Mouse (Mus musculus) midbrain, embryonic 11.5 days (tissue): ENCODE results near the gene Arhgap10. TPM values are rescaled to one million over a fixed set of nuclear protein-coding genes. Genes with fewer than 3 reads are reported as not detected.

Experiments
- ATAC-seq: fragments of 200-750 bp; cut with Nextera tagmentation; 2 replicates; pipeline ENCODE4 v1.8.0; 2017; ENCODE audit warnings: moderate TSS enrichment, moderate library complexity; ENCODE audit not compliant: low FRiP score
- DNase-seq: peaks from one replicate; pipeline ENCODE4 v3.0.0; 2015; ENCODE audit warnings: low spot score; ENCODE audit errors: missing footprints
- H3K27ac ChIP-seq: fragments of 300-500 bp; sonication (generic); 2 replicates; pipeline ENCODE4 v1.5.1; 2014; ENCODE audit warnings: low read depth, low read length
- H3K27me3 ChIP-seq: fragments of 300-500 bp; sonication (generic); 2 replicates; pipeline ENCODE4 v1.6.1; 2014; ENCODE audit warnings: mild to moderate bottlenecking, low read length, moderate library complexity, mixed read lengths; ENCODE audit not compliant: control insufficient read depth, insufficient read depth
- H3K36me3 ChIP-seq: fragments of 300-500 bp; sonication (generic); 2 replicates; pipeline ENCODE4 v1.6.1; 2014; ENCODE audit warnings: mild to moderate bottlenecking, low read length, moderate library complexity, mixed read lengths; ENCODE audit not compliant: control insufficient read depth, insufficient read depth
- H3K4me1 ChIP-seq: fragments of 300-500 bp; sonication (generic); 2 replicates; pipeline ENCODE4 v1.6.1; 2014; ENCODE audit warnings: low read length; ENCODE audit not compliant: control insufficient read depth, insufficient read depth
- H3K4me2 ChIP-seq: fragments of 300-500 bp; sonication (generic); 2 replicates; pipeline ENCODE4 v1.6.1; 2014; ENCODE audit warnings: mild to moderate bottlenecking, moderate library complexity
- H3K4me3 ChIP-seq: fragments of 300-500 bp; sonication (generic); 2 replicates; pipeline ENCODE4 v1.5.1; 2014; ENCODE audit warnings: low read depth, low read length
- H3K9ac ChIP-seq: fragments of 300-500 bp; sonication (generic); 2 replicates; pipeline ENCODE4 v1.6.1; 2014; ENCODE audit warnings: low read length
- H3K9me3 ChIP-seq: fragments of 300-500 bp; sonication (generic); 2 replicates; pipeline ENCODE4 v1.6.1; 2016; ENCODE audit warnings: low read length; ENCODE audit not compliant: control insufficient read depth
- WGBS: fragments of 180-500 bp; shearing (Covaris S2); extraction: QIAGEN DNeasy Blood & Tissue Kit; methylation state at CpG from one replicate; pipeline ENCODE4 v1.1.7; 2014; 5-methylcytosine and 5-hydroxymethylcytosine counted together
- polyA plus RNA-seq: library from polyadenylated mRNA; unstranded; fragments of >200 nt; fragmentation: Nextera tagmentation; extraction: Ambion mirVana; gene quantifications from 2 replicates; pipeline ENCODE4 v1.2.1, GENCODE M21; 2014

Arhgap10 gene
- polyA plus RNA-seq, 1 experiment from 2014 or later = 12.1 TPM

DNA sequence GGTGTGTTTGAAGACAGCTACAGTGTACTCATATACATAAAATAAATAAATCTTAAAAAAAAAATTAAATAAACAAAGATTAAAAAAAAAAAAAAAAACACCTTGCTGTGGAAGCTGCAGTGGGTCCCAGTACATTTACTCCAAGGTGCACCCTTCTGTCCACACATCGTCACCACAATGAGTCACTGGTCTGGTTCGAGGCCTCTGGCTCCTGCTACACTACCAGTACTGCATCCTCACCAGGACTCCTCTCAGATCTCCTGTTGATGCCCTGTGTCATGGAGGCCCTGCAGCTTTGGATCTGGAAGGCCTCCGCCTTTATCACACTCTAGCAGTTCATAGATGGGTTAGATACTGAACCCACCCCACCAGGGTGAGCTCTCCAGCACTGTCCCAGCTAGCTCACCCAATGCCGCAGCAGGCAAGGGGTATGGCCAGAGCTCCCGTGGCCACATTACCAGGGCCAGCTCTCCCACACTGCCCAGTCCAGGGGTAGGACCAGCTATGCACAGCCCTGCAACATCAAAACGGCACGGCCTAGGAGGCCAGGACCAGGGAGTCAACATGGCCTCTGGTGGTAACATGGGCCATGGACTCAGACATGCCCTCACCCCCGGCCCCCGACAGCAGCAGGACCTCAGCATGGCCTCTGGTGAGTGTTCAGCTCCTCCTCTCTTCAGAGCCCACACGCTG lies 26.4 kb downstream of the Arhgap10 start:
- Histone ChIP-seq H3K36me3 (no peaks in the 10 kb centered on the region), H3K4me1 (no peaks in the 10 kb centered on the region), H3K4me2 (no peak overlapping the region), H3K9me3 (no peaks in the 10 kb centered on the region), H3K27me3 (no peaks in the 10 kb centered on the region), H3K4me3 (no peak overlapping the region), H3K27ac (no peak overlapping the region), H3K9ac (no peak overlapping the region)
- WGBS = 94% methylated on average over 10 of the region's 10 CpGs
- DNase-seq (no peak), ATAC-seq (no peak)

DNA sequence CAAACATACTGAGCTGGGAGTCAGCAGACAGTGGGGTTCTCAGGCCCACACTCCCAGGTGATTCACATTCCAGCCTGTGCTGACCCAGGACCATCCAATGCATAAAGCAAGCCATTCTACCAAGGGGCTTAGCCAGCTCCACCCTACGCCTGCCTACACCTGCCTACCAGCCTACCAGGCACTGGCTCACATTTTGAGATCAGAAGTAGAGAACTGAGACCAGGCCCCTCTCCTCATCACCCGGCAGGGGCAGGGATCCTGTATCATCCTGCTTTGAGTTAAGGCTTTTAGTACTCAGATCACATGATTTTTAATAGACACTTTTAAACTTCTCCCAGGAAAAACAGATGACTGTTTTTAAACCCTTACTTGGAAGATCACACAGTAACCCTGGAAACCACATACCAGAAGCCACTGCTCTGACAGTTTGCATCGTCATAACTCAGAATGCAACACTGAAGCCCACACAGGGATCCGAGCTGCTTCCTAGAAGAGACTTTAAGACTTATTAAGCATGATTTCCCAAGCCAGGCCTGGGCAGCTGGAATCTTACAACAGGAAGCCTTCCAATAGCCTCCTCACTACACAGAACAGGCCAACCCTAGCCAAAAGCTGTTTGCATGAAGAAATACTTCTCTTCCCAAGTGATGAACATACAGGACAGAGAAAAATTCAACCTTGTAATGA lies 27.5 kb downstream of the Arhgap10 start:
- ATAC-seq = no peak
- Histone ChIP-seq H3K4me2 (no peak overlapping the region), H3K27ac (no peak overlapping the region), H3K4me3 (no peak overlapping the region), H3K9ac (no peak overlapping the region), H3K27me3 (no peaks in the 10 kb centered on the region), H3K36me3 (no peaks in the 10 kb centered on the region), H3K4me1 (no peaks in the 10 kb centered on the region), H3K9me3 (no peaks in the 10 kb centered on the region)
- WGBS = 77% methylated on average over 4 of the region's 4 CpGs
- no peak for DNase-seq

DNA sequence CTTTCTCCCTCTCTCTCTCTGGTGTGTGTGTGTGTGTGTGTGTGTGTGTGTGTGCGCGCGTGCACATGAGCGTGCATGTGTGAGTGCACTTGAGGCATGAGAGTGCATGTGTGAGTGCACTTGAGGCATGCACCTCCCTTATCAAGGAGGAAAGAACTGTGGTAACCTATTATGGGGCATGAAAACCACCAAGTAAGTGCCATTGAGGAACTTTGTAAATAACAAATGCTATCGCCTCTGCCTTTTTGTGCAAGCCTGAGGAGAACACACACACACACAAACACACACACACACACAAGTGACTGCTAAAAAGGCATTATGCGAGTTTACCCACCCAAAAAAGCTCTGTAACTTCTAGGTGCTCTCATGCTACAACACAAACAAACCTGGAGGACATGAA lies 28.5 kb downstream of the Arhgap10 start:
- WGBS = 96% methylated on average over 6 of the region's 6 CpGs
- H3K4me3 ChIP-seq = no peak overlapping the region
- no peak overlapping the region for H3K27ac ChIP-seq
- no peak overlapping the region for H3K4me2 ChIP-seq
- DNase-seq = no peak
- H3K9ac ChIP-seq = no peak overlapping the region
- no peak for ATAC-seq
- no peaks in the 10 kb centered on the region for H3K27me3 ChIP-seq
- H3K9me3 ChIP-seq = no peaks in the 10 kb centered on the region
- no peaks in the 10 kb centered on the region for H3K4me1 ChIP-seq
- H3K36me3 ChIP-seq = no peaks in the 10 kb centered on the region

DNA sequence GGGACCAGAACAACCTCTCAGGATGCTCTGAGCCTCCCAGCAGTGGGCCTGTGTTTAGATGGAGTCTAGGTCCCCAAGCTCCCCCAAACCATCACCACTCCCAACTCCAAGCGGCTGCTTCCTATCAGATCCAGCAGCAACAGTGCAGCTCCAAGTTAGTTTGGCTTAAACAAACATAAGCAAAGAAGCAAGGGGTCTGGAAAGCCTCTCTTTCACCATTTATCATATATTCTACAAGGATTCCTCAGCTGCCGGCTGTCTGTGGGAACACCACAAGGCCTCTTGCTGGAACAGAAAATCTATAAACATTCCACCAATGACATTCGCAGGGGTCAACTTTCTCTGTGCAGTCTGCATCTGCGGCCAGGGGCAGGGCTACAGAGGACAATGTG lies 29.5 kb downstream of the Arhgap10 start:
- Histone ChIP-seq H3K27me3 (no peaks in the 10 kb centered on the region), H3K27ac (no peak overlapping the region), H3K4me2 (no peak overlapping the region), H3K4me3 (no peak overlapping the region), H3K36me3 (no peaks in the 10 kb centered on the region), H3K9ac (no peak overlapping the region), H3K4me1 (no peaks in the 10 kb centered on the region), H3K9me3 (no peaks in the 10 kb centered on the region)
- ATAC-seq (no peak), DNase-seq (no peak)
- WGBS = 76% methylated on average over 4 of the region's 4 CpGs

DNA sequence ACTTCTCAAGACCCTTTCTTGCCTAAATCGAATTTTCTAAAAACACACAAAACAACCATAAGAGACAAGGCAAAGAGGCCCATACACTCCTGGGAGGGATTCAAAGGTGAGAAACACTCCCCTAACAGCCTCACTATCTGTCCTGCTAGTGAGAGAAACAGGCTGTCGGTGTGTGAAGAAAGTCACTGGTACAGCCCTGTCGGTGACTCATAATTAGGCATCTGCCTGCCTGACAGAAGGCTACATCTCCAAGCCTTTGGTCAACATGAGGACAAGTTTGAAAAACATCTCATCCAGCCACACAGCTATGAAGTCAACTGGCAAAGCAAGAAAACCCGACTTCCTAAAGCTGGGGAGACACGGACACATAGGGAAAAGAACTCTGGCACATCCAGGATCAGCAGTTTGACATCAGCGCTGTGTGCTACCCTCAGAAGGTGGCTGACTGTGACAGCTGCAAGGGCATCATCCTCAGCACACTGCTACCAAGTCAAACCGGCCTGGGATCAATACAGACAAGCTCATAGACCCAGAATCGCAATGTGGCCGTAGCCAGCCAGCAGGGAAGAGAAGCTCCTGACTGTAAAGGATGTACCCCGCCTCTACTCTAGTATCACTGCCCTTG lies 30.1 kb downstream of the Arhgap10 start:
- Histone ChIP-seq H3K4me3 (no peak overlapping the region), H3K9ac (no peak overlapping the region), H3K36me3 (no peaks in the 10 kb centered on the region), H3K27ac (no peak overlapping the region), H3K4me1 (no peaks in the 10 kb centered on the region), H3K4me2 (no peak overlapping the region), H3K9me3 (no peaks in the 10 kb centered on the region), H3K27me3 (no peaks in the 10 kb centered on the region)
- DNase-seq (no peak), ATAC-seq (no peak)
- WGBS = 90% methylated on average over 10 of the region's 10 CpGs

DNA sequence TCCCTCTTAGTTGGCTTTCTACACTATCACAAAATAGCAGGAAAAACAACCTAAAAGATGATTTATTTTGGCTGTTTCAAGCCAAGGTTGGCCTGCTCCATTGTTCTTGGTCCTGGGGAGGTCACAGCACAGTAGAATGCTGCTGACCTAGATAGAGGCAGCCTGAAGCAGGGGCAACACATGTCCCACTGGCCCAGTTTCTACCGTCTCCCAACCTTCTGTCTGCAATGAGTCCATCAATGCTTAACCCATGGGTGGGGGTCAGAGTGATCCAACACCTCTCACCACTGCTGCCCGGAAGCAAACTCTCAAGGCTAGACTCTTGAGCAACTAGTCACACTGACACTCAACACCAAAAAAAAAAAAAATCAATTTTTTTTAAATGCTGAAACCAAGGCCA lies 31.0 kb downstream of the Arhgap10 start:
- Histone ChIP-seq H3K27me3 (no peaks in the 10 kb centered on the region), H3K36me3 (no peaks in the 10 kb centered on the region), H3K4me2 (no peak overlapping the region), H3K4me1 (no peaks in the 10 kb centered on the region), H3K4me3 (no peak overlapping the region), H3K9ac (no peak overlapping the region), H3K27ac (no peak overlapping the region), H3K9me3 (no peaks in the 10 kb centered on the region)
- DNase-seq = no peak
- ATAC-seq = no peak
- 94% methylated on average over 2 of the region's 2 CpGs for WGBS

DNA sequence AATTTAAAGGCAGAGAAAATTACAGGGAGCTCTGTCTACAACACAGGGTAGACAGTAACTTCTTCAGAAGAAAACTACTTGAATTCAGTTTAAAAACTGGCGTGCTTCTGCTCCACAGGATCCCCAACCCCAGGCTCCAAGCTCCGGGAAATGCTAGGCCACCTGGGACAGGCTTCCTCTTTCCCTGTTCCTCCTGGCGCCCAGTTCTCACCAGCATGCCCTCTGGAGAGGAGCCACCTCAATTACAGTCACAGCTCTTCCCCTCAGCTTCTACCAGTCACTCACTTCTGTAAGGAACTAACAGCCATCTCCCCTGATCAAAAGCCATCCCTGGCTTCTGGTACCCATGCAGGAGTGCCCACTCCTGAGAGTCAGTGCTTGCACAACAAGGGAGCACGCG lies 32.9 kb downstream of the Arhgap10 start:
- H3K4me2 ChIP-seq = no peak overlapping the region
- DNase-seq (no peak), ATAC-seq (no peak)
- 76% methylated on average over 5 of the region's 5 CpGs for WGBS
- no peak overlapping the region for H3K27ac ChIP-seq
- H3K27me3 ChIP-seq = no peaks in the 10 kb centered on the region
- H3K9me3 ChIP-seq = no peaks in the 10 kb centered on the region
- no peak overlapping the region for H3K4me3 ChIP-seq
- H3K9ac ChIP-seq = no peak overlapping the region
- no peaks in the 10 kb centered on the region for H3K4me1 ChIP-seq
- no peaks in the 10 kb centered on the region for H3K36me3 ChIP-seq

DNA sequence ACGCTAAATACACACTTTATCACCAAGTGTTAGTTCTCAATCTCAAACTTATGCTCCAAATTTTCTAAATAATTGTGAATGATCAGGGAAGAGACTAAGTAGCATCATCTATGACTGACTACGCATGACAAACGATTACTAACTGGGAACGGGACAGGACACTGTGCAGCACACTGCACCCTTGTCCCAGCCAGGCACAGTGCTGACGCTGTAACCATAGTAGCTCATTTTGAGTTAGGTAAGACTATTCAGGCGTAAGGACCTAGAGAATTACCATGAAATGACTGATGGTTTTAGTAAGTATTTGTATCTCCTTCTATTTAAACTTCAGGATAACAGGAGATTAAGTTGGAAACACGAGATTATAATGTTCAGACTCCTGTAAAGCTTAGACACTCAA lies 33.5 kb downstream of the Arhgap10 start:
- Histone ChIP-seq H3K4me3 (no peak overlapping the region), H3K9me3 (no peaks in the 10 kb centered on the region), H3K9ac (no peak overlapping the region), H3K4me1 (no peaks in the 10 kb centered on the region), H3K4me2 (no peak overlapping the region), H3K27me3 (no peaks in the 10 kb centered on the region), H3K27ac (no peak overlapping the region), H3K36me3 (no peaks in the 10 kb centered on the region)
- no peak for ATAC-seq
- no peak for DNase-seq
- 64% methylated on average over 7 of the region's 7 CpGs for WGBS

DNA sequence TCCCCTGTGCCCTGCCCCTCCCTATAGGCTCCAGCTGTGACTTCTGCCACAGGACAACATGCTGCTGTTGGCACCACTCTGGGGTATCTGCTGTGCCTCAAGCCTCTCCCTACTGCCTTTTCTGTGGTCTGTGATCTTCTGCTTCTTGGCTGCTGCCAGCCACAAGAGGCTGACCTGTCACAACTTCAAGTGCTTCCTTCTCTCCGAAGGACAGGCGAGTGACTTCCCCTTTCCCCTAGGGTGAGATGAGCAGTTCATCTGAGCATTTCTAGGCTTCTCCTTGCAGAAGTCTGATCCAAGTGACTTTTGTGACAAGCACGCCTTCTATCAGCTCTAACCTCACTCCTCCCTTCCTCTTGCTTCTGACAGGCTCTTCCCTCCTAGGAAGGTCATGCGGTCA lies 34.1 kb downstream of the Arhgap10 start:
- H3K9me3 ChIP-seq = no peaks in the 10 kb centered on the region
- no peaks in the 10 kb centered on the region for H3K27me3 ChIP-seq
- no peak overlapping the region for H3K4me3 ChIP-seq
- H3K36me3 ChIP-seq = no peaks in the 10 kb centered on the region
- no peak overlapping the region for H3K9ac ChIP-seq
- 78% methylated on average over 4 of the region's 4 CpGs for WGBS
- no peak overlapping the region for H3K4me2 ChIP-seq
- no peaks in the 10 kb centered on the region for H3K4me1 ChIP-seq
- DNase-seq (no peak), ATAC-seq (no peak)
- no peak overlapping the region for H3K27ac ChIP-seq
